Mouse (Mus musculus) embryo, embryonic 11 days (tissue): ENCODE measurements around the gene Vmn1r61.

Experiments
- DNase-seq: peaks from one replicate; pipeline ENCODE4 v3.0.0-alpha.2; 2015

Vmn1r61 gene

GRCm38 (mm10) chr7:5613195-5613594 lies at the start of gene Vmn1r61:
Vmn1r61 (minus strand) TSS chr7:5613295.
- DNase-seq: no peak
